Mouse (Mus musculus) adrenal gland, adult 8-10 months (tissue): ENCODE measurements around the gene Pknox2. TPM values are rescaled to one million over a fixed set of nuclear protein-coding genes. Genes with fewer than 3 reads are reported as not detected.

Source experiments
- DNase-seq: peaks from one replicate; pipeline ENCODE4 v3.0.0; 2022
- total RNA-seq, 4 experiments: library from RNA; stranded (reverse); gene quantifications; 2 replicates each; pipeline ENCODE4 v1.2.4; 2022

Pknox2 gene
- total RNA-seq, 4 experiments from 2014 or later: 3.0 to 5.4 (median 5.4) TPM

DNA sequence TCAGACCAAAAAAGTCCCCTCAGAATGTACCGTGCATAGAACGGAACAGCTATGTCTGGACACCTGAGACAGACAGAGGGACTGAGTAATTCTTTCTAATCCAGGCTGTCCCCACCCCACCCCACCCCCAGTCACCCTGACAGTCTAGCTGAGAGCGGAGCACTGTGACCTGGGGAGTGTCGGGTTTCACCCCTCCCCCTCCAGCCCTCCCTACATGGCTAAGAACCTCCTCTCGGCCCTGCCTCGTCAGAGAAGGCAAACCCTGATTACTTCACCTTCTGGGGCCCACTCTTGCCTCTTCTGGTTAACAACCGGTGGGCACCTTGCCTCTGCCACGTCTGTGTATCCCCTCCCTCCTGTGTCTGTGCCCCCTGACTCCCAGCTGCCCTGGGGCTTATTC, 7.7 kb downstream of the Pknox2 start:
- no peak for DNase-seq

DNA sequence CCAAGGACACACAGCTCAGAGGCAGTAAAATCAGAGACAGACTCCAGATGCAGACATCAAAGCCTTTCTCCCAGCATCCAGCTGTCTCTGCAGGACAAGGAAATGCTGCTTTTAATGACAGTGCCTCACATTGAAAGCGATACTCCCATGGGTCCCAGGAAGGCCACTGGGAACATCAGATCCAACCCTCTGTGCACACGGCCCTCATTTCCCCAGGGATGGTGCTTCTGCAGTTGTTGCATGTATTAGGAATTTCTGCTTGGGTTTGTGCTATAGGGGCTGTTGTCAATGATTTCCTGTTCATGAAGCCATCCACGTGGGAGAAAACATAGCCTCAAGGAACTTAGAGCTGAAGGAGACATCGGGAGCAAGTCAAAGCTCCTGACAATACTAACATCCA, 8.3 kb downstream of the Pknox2 start:
- no peak for DNase-seq

DNA sequence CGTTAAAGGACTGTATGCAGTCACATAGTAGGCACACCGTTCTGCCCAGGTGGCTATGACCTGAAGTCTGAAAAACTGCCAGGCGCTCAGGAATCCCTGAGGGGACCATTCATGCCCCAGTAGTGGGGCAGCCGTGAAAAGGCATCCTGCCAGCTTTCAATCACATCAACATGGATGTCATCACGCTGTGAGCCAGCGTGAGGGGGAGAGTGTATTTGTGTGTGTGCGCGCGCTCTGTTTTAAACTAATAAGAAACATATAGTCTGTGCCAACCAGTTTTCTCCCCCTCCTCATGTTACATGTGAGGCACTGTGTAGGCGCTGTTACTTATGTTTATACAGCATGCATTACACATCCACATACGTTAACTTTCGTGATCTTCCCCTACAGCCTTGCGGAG, 10.9 kb downstream of the Pknox2 start:
- no peak for DNase-seq

DNA sequence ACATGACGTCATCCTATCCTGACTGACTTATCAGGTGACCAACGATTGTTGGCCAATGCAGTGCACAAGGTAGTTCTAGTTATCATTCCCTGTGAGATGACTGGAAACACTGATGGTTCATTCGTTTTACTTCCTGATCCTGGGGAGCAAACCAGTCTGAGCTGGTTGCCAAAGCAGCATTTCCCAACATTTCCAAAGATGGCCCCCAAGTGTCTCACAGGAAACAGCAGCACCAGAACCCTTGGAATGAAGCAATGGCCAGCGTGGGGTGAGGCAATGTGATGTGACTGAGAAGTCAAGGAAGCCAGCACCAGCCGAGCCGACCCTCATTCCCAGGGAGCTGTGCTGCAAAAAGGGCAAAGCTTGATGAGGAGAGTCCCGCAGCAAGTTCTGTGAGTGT, 13.7 kb downstream of the Pknox2 start:
- DNase-seq: no peak

DNA sequence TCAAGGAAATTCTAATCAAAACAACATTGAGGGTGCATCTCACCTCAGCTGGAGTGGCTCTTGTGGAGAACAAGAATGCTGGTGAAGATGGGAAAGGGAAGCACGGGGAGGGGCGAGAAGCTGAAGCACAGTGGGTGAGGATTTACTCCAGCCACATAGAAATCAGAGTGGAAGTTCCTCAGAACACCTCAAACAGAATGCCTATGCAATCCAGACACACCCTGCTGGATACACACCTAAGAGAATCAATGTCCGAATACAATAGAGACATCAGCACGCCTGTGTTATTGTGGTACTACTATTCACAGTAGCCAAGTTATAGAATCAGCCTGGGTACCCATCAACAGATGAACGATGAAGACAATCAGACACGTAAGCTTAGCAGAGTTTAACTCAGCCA, 18.2 kb downstream of the Pknox2 start:
- no peak for DNase-seq

DNA sequence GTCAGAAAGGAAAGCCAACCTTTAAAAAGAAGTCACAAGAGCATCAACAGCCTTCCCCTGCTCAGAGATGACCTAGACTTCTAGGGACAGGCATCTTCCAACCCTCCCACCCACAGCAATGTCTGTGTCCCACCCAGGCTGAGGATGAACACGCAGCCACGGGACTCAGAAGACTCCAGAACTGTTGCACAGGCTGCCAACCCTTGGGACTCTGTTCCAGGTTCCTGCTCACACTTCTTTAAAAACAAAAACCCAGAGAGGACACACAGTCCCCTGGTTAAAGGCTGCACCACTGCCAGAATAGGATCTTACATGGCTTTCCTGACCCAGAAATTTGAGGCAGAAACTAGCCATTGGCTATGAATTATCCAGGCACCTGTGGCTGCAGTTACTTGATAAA, 21.0 kb downstream of the Pknox2 start:
- no peak for DNase-seq

DNA sequence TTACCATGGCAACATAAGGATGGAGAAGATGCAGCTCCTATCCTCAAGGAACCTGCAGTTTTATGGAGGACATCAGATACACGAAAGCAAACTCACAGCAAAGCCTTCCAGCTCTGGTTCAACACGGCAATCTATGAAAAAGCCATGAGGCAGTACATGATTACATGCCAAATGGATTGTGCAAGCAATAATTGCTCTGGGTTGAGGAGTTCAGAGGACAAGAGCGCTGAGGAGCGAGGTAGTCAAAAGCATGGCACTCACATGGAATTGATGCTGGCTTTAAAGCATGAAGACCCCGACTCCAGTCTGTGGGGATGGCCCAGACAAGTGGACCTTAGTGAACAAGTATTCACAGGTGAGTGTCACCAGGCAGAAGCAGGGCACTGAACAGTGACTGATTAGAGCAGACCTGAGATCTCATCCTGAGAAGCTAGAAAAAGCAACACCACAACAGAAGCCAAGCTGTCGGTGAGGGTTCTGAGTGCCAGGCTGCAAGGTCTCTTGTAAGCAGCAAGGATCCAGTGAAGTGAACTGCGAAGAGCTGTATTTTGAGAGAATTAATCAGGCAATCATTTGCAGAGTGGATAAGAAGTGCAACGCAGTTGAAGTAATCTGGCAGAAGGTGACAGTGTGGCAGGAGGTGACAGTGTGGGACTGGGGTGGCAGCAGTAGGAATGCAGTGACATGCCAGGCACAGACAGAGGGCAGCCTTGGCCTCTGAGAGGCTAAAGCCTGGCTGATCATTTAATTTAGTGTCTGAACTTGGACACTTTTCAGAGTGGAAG, 22.3 kb downstream of the Pknox2 start:
- no peak for DNase-seq

DNA sequence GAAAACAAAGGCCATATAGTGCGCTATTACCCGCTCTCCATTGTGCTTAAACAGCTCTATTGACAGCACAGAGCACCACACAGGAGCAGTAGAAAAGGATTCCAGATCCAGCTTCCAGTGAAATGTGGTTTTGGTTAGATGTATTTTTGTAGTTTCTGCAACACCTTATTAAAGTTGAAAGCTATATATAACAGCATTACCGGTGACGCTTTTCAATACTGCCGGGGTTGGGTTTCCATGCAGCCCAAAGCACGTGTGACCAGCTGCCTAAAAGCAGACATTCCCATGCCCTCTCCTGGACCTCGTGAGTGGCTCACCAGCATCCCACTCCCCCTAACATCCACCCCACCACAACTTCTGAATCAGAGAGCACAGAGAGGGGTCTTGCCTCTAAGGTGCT, 23.8 kb downstream of the Pknox2 start:
- no peak for DNase-seq

DNA sequence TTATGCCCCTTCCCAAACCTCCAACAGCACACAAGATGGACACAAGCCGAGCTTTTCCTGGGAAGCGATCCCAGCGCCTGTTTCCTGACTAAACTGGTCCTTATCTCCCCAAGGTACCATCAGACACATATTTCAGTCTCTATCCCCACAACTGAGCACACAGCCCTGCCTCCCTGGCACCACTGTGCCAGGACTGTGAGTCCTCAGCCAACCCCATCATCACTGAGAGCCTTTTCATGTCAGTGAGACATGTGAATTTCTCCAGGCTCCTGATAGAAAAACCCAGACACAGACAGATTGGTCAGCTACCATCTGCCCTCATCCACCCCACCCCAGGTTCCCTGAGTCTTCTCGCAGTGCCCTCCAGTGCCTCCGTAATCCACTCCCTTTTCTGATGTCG, 24.2 kb downstream of the Pknox2 start:
- no peak for DNase-seq

DNA sequence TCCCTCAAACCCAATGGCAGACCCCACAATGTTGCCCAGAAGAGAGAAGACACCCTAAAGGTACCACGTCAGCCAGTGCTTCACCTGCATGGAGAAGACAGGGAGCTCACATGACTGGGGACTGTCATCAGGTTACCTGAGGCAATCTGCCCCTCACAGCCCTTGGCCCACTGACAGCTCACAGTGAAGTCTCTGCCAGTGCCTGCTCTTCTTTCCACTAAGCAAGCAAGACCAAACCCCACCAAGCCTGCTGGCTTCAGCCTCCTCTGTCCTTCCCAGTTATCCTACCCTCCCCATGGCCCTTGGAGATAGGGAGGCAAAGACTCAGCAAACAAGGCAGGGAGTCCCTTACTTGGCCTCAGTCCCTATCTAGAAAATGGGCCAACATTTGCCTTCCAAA, 24.8 kb downstream of the Pknox2 start:
- no peak for DNase-seq

DNA sequence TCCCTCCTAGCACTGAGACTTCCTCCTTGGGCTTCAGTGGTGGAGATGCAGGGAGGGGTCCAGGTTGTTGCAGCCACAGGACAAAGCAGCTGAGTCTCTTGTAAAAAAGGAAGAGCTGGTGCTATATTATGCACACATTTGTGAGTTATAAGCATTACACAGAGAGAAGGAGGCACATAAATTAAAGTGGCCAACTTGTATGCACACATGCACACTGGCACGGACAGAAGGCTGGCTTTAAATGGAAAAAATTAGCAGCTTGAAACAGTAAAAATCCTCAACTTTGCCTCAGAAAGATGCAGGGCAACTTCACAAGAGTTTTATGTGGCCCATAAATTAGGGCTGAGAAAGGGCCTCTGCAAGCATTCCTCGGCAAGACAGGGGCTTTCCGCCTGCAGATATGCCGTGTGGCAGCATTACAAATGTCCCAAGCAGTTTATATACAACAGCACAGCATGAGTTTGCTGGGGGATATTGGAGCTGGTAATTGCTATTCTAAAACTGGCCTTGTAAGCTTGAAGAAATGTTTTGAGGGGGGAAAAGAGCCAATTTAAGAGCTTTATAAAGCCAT, 25.4 kb downstream of the Pknox2 start:
- no peak for DNase-seq

DNA sequence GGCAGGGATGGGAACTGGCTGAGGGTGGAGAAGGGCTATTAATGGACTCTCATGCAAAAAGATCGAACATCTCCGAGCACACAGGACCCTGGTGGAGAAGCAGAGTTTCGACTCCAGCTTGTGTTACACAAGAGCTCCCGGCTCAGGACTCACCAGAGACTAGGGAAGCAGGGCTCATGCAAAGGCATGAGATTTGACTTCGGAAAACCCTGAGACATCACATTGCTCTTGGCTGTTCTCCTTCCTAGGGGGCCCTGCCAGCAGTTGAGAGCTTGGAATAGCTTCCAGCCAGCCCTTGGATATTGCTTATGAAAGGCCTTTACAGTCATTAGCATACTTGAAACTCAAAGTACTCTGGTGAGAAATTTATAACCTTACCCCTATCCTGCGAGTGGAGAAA, 26.4 kb downstream of the Pknox2 start:
- DNase-seq: no peak

DNA sequence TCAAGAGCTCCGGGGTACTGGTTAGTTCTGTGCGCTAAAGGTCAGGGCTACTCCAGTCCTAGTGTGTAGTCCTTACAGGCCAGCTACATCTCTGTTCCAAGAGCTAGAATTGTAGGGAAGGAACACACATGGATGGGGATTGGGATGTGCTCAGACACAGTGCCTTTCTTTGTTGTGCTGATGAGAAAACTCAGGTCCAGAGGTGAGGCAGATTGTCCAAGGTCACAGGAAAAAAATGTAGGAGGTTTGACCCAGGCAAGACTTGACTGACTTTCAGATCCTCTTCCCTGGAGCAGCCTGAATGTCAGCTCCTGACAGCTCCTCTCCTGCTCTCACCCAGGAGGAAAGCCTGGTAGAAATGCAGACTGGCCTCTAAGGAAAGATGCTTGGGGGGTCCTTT, 29.7 kb downstream of the Pknox2 start:
- DNase-seq: no peak

DNA sequence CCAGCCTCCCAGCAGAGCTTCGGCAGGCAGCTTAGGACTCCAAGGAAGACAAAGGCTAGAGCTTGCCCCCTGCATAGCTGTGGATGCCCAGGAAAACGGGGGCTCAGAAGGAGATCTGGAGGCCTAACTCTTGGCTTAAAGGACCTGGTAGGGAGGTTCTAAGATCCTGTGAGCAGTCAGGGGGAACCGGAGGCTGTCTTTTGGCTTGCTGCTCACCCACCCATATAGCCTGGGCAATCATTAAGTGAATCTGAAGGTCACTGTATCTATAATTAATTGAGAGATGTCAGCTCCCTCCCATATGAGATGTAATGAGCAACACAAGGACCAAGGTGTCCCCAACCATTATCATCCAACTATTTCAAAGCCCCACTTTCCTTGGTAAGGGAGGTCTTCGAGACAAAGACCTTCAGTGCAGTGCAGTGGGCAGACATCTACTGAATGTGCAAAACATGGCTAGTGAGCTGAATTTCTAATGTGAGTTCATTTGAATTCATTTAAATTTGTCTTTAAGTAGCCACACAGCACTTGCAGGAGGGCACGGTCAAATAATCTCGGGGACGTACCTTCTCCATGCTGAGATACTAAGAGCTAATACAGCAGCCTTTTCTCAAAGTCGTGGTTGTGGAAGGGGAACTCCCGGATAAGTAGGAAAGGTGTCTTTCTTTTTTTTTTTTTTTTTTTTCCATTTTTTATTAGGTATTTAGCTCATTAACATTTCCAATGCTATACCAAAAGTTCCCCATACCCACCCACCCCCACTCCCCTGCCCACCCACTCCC, 30.4 kb downstream of the Pknox2 start:
- no peak for DNase-seq

DNA sequence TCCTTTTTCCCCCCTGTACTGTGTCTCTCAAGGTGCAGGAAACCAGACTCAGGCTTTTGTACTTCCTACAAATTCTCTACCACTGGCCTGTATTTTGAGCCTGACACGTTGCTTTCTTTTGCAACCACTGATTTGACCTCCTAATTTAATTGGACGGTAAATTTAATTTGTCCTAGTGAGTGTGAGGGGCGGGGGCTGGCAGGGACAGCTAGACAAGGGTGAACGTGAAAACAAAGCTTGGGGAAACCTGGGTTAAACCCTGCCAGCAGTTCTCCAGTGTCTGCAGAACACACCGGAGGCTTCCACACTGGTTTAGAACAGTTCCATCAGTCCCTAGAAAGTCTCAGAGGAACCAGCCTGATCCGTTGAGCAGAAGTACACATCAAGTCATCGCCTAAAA, 31.4 kb downstream of the Pknox2 start:
- no peak for DNase-seq

DNA sequence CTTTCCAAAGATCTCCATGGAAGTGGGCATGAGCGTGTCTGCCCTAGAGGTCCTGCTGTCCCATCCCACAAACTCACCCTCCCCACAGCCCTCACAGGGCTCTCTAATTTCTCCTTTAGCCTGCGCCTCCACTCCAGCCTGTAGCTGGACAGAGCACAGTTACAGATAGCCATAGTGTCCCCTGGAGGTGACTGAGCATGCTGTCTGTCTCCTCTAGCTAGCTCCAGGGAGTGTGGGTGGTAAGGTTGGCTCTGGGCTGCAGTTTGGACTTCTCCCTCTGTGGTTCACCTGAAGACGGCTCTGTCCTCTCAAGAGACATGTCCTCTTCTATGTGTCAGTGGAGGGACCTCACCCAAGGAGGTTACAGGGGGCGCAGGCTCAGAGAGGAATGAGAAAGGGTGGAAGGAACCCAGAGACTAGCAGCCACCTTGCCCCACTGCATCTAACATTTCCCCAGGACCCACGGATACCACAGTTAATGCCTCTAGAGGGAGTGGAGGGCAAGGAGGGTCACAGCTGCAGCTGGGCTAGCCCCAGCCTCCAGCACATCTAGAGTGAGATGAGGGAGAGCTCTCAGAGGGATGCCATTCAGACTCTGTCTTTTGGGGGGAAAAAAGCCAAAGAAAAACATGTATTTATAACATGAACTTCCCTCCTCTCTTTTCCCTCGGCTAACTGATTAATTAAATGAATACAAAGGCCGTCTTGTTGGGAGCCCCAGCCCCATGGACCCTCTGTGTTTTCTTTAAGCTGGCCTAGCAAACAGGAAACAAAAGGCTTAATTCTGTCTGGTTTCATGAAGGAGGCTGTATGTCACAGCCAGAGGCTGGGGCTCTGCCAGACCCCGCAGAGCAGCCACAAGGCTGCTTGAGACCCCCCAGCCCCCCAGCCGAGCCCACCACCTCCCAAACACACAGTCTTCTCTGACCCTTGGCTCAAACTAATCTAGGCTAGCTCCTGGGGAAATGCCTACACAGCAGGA, 32.6 kb downstream of the Pknox2 start:
- DNase-seq: no peak

DNA sequence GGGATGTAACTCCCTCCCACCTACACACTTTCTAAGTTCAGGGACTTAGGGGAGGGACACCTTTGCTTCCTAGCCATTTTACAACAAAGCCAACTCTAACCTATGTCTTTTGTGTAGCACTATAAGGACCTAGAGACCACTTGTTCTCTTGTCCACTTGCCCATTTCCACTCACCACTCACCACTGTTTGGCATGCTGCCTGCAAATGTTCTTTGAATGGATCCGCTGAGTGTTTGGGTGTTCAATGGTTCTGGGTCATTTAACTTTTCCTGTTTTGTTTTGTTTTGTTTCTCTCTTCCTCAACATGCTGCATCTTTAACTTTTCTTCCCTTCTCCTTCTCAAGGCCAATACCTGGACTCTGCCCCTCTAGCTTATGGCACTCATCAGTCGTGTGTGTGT, 39.7 kb downstream of the Pknox2 start:
- no peak for DNase-seq

DNA sequence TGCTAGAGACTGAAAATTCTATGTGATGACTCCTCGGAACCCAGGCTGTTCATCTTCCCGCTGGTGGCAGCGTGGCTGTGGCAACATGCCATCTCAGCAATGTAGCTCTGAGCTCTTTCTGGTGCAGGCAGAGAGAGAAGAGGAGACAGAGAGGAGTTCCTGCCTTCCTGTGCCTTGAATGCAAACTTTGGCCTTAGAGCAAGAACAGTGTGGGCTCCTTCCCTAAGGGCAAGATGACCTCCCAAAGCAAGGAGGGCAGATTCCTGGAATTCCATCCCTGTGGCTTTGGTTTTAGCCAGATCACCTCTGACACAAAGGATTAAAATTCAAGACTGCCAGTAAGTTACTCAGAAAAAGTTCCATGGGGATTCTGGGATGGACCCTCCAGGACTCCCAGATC, 40.4 kb downstream of the Pknox2 start:
- DNase-seq: no peak

DNA sequence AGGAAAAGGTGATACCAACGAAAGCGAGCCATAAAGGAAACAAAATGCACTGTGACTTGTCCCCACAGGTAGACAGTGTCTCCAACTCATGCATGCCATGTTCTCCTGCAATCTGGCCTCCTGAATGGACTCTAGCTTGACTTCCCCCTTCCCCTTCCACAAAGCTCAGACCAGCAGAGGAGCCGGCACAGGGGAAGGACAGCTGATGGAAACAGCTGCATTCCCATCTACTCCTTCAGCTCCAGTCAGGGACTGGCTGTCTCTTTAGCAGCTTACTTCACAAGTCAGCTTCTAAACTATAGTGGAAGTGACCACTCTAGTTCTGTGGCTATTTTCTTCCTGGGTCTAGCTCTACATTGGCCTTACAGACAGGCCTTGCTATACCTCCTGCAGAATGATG, 43.0 kb downstream of the Pknox2 start:
- no peak for DNase-seq

DNA sequence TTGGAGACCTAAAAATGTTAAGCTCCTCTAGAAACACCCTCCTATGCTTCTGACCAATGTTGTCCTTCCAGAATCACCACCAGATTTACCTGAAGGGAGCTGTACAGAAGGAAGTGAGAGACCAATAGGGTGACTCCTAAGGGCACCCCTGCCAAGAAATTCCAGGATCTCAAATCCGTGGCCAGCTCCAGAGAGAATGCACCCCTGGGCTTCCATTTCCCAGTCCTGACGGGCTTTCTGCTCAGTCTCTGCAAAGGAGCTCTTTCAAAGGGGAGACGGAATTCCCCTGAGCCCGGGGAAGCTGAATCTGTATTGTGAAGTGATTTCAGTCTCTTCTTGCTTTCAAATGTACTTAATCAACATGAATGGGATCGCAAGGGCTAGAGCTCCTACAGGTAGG, 43.4 kb downstream of the Pknox2 start:
- DNase-seq: no peak

DNA sequence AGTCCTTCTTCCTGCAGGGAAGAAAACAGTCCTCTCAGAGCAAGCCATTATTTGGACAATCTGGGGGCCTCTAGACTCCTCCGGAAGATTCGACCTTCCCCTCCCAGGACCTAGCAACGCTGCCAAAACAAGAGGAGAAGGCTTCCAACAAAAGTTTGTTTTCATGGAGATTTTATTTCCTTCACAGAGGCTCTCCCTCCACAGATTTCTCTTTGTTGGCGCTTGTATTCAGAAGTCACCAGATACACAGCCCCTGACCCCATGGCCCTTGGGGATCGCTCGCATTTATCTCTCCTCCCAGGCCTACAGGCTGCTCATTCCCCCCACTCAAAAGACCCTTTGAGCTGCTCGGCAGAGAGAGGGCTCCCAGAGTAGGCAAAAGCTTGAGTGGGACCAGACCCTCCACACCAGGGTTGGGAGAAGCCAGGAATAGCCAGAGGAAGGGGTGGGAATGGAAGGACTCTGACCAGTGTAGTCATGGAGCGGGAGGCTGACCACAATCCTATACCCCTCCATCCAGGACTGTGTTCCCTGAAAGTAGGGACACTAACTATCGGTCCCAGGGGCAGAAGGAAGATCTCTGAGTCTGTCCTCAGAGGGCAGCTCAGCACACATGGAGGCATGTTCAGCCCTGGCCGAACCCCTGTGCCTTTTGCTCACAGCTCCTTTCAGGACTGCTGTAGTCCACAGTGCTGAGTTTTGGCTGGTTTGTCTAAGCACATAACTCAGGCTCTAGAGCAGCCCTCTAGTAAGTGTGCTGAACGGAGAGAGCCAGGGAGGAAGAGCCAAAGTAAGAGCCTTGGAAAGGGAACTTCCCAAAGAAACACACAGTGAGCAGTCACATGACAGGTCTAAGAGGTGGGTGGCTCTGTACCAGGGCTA, 45.9 kb downstream of the Pknox2 start:
- DNase-seq: no peak

DNA sequence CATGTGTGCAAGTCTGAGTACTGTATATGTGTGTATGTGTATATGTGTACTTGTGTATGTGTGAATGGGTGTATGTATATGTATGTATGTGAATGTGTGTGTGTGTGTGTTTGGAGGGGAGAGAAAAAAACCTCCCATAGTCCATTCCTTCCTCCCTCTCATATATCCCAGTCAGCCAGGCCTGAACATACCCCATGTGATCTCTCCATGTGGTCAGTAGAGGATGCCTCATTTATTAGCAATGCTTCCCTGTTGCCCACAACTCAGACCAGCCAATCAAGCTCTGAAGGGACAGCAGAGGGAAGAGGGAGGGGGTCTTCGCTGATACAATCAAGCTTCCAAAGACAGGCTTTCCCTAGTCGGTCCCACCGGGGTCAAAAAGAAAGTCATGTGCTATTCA, 47.6 kb downstream of the Pknox2 start:
- no peak for DNase-seq
